Mouse (Mus musculus) cortical plate, adult 2 months (tissue): ENCODE measurements at regions not wholly inside any gene's neighbourhood (a gene's known extent, or its start where the extent isn't known, plus 50 kb on each side); places are given as distances from the start of the nearest gene placed in this dataset.

Experiments
- H3K27ac ChIP-seq: fragments of 200-500 bp; 2 replicates; pipeline ENCODE4 v1.5.1; 2012; ENCODE audit warnings: low read length, control low read depth, inconsistent platforms; ENCODE audit not compliant: insufficient read depth
- H3K4me1 ChIP-seq: fragments of 200-500 bp; 2 replicates; pipeline ENCODE4 v1.6.1; 2011; ENCODE audit warnings: low read length; ENCODE audit not compliant: control insufficient read depth, insufficient read depth
- H3K4me3 ChIP-seq: fragments of 200-500 bp; 2 replicates; pipeline ENCODE4 v1.5.1; 2011; ENCODE audit warnings: mild to moderate bottlenecking, low read length, control low read depth; ENCODE audit not compliant: insufficient read depth
- CTCF ChIP-seq: fragments of 200-500 bp; IDR thresholded peaks from 2 replicates; pipeline ENCODE4 v1.5.1; 2011; ENCODE audit warnings: mild to moderate bottlenecking, control low read depth, low read length; ENCODE audit not compliant: insufficient read depth; ENCODE audit errors: extremely low read depth
- POLR2A ChIP-seq: fragments of 200-500 bp; IDR thresholded peaks from 2 replicates; pipeline ENCODE4 v1.6.1; 2011; ENCODE audit warnings: mild to moderate bottlenecking, low read length, control low read depth; ENCODE audit not compliant: insufficient read depth; ENCODE audit errors: extremely low read depth

DNA sequence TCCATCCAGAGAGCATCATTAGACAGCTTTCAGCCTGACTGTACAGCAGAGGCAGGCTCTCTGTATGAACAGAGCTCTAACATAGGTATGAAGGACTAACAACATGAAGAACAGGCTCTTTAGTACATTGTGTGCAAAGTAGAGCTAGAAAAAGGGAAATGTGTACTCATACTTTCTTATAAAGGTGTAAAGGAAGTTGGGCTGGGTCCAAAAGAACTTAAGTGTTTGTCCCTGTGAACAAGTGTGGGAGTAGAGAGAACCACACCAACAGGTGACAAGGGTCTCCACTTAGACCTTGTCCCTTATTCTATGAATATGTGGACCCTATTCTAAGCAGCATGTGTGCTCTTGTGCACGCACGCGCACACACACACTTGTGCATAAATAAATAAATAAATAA lies 127.0 kb downstream of the Zfp706 start:
- no peak overlapping the region for H3K27ac ChIP-seq
- peaks cover 2% of the 10 kb centered on the region for H3K4me1 ChIP-seq
- no peak overlapping the region for H3K4me3 ChIP-seq
- TF ChIP-seq POLR2A (no peak), CTCF (no peak)

DNA sequence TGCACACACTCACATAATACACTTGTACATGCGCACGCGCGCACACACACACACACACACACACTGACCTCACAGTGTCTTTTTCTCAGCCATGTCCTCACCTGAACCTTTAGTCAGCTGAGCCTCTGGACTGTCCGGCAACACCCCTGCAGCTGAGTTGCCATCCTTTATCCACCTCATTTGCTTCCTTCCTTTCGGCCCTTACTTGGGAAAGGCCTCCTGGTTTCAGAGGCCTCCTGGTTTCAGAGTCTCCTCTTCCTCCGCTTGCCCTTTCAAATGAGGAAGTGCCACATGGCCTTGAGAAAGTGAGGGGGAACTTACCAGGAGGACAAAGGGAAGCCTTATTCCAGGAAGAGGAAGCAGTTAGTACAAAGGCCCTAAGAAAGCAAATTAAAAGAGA lies 128.0 kb downstream of the Zfp706 start:
- no peak for TF ChIP-seq POLR2A
- no peak for TF ChIP-seq CTCF
- H3K27ac ChIP-seq, result no peak overlapping the region
- H3K4me1 ChIP-seq, result no peaks in the 10 kb centered on the region
- H3K4me3 ChIP-seq, result peak overlapping the region; percentile 6; the same call in 1 of the 2 replicates

DNA sequence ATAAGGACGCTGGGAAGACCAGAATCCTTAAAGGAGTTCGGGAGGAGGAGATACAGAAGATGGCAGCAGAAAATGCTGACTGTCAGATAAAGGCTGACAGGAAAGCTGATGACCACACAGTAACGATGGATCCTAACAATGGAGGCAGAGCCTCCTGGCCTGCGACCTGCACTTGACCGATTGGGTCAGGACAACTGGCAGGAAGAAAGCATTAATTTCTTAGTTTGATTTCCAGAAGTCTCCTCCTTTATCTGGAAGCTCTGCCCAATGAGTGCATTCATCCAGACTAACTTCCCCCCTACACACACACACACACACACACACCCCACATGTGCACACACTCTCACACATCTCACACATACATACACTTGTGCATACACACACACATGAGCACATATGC lies 128.6 kb downstream of the Zfp706 start:
- no peak for TF ChIP-seq POLR2A
- no peak for TF ChIP-seq CTCF
- no peaks in the 10 kb centered on the region for H3K4me1 ChIP-seq

DNA sequence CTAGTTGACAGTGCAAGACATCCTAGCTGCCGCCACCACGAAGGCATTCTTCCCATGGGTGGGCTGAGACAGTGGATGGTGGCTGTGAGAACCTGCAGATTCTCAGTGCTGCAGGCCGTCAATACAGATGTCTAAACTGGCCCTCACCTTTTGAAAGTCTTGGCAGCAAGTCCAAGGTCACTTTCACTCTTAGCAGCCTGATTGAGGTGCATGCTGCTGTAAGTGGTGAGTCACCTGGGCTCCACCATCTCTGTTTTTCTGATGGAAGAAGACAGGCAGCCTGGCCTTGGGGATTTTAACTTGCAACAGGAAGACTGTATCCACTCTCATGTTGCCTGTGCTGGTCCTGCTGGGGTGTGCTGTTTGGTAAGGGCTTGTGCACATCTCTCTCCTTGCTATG lies 129.3 kb downstream of the Zfp706 start:
- H3K27ac ChIP-seq, result no peak overlapping the region

More for the DNA sequence above, 128.6 kb downstream of the Zfp706 start:
- Histone ChIP-seq H3K4me3 (peak overlapping the region; percentile 6; the same call in 1 of the 2 replicates), H3K27ac (no peak overlapping the region)

DNA sequence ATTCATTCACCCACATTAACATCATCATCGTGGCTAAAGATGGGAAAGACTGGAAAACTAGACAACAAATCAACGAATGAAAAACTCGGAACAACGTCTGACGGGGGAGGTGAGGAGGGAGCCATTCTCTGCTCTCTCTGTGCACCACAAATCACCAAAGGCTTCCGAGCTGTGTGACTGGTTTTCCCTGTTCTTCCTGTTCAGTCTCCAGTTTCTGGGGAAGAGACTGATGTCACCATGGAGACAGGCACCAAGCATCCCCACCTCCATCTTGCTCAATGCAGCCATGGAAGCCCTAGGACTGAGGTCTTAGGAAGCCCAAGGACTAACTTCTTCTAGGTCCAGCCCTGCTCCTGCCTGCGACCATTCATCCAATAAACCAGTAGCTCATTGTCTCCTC lies 130.1 kb downstream of the Zfp706 start:
- Histone ChIP-seq H3K4me1 (no peaks in the 10 kb centered on the region; the same call in 1 of the 2 replicates), H3K27ac (no peak overlapping the region), H3K4me3 (no peak overlapping the region)
- TF ChIP-seq POLR2A, result no peak
- no peak for TF ChIP-seq CTCF

More for the DNA sequence above, 129.3 kb downstream of the Zfp706 start:
- no peaks in the 10 kb centered on the region; the same call in 1 of the 2 replicates for H3K4me1 ChIP-seq
- TF ChIP-seq CTCF, result no peak
- TF ChIP-seq POLR2A, result no peak
- H3K4me3 ChIP-seq, result no peak overlapping the region

DNA sequence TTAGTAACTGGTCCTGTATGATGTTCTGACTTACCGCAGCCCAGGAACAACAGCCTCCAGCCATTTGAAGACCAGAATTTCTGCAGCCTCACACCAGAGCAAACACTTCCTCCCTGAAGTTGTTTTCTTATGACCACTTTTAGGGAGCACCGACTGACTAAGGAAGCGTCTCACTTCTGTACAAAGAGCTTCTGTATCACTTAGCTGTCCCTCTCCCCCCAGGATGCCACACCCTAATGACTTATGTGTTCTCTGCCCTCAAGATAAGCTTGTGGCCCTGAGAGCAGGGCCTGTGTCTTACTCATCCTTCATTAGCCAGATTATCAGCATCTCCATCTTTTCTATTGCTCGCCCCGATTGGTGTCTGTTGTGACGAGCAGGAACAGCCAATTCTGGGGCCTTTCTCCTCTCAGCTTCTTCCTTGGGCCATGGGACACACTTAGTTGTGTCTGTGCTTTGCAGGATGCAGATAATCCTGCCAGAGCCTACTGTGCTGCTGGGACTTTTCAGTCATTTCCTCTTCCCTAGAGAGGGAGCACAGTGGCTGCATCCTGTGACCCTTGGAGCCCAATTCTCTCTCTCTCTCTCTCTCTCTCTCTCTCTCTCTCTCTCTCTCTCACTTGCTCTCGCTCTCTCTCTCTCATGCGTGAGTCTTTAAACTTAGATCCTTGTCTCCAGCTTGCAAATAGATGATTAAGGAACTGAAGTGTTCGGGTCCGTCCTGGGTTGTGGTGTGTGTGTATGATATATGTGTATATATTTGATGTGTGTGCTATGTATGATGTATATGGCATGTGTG lies 131.4 kb downstream of the Zfp706 start:
- Histone ChIP-seq H3K27ac (no peak overlapping the region), H3K4me3 (no peak overlapping the region), H3K4me1 (no peaks in the 10 kb centered on the region; the same call in 1 of the 2 replicates)
- TF ChIP-seq POLR2A, result no peak
- no peak for TF ChIP-seq CTCF

DNA sequence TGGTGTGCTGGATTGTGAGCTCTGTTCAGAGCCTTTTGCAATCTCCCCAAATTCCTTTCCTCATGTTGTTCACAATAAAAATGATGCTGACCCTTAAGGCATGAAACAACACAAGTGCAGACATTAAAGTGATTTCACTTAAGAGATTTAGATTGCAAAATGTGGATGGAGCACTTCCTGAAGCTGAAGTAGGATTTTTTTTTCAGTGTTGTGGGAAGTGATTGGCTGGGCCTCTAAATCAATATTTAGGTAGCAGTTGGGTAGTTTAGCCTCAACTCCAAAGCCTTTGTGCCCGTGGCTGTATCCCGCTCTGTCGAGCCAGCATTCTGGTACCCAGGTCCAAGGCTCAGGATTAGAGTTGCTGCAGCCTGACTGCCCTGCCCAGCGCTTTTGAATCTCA lies 133.0 kb downstream of the Zfp706 start:
- Histone ChIP-seq H3K4me1 (no peaks in the 10 kb centered on the region; the same call in 1 of the 2 replicates), H3K27ac (no peak overlapping the region), H3K4me3 (no peak overlapping the region)
- TF ChIP-seq POLR2A, result no peak
- no peak for TF ChIP-seq CTCF

DNA sequence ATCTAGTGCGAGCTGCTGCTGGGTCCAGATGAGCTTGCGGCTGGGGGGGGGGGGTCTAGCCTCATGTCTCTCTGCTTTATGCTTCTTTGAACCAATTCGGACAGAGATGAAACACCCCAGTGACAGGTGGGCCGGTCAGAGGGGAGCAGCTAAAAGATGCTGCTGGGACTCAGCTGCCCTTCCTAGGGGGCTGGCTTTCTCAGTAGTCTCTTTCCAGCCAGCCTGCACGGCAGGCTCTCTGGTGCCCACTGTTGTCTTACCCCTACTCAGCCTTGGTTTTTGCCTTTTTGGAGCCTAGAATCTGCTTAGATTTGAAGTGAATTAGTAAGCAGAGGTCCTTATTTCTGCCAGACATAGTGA lies 133.7 kb downstream of the Zfp706 start:
- Histone ChIP-seq H3K4me3 (no peak overlapping the region), H3K27ac (no peak overlapping the region), H3K4me1 (no peaks in the 10 kb centered on the region; the same call in 1 of the 2 replicates)
- TF ChIP-seq POLR2A, result no peak
- no peak for TF ChIP-seq CTCF

DNA sequence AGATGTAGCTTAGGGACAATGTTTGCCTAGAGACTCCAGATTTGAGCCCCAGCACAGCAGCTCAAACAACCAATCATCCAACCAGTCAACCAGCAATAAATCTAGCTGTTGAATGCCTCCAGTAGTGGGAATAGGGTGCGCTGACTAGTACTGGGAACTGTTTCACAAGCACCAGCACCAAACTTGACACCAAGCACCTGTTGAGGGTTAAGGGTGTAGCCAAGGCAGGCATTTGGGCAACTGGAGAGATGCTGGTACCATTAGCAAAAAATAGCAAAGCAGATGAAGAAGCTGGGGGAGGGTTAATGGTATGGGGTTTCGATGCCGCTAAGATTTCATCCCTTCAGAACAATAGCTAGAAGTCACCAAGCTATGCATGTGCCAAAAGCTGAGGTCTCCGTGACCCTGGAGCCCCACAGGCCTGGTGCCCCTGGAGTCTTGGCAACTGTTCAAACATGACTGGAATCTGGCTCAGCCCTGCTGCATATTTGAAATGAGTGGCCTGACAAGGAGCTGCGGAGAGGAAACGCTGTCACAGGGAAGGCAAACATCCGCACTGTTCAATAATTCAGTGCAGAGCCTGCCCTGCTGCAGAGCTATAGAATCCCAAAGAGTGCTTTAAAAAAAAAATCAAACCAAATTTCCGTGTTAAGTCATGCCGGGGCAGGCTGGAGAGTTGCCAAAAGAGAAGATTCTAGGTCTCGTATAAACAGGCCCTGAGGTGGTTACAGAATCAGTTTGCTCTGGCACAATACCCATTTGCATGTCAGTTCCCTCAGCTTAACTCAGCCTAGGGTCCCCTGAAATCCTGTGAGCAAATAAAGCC lies 134.3 kb downstream of the Zfp706 start:
- no peak overlapping the region for H3K4me3 ChIP-seq
- no peak overlapping the region for H3K27ac ChIP-seq
- no peaks in the 10 kb centered on the region; the same call in 1 of the 2 replicates for H3K4me1 ChIP-seq
- TF ChIP-seq CTCF, result no peak
- TF ChIP-seq POLR2A, result no peak
